Mouse (Mus musculus) neural tube, embryonic 13.5 days (tissue): Measurements from ENCODE around the gene Pdia6. TPM values are rescaled to one million over a fixed set of nuclear protein-coding genes. Genes with fewer than 3 reads are reported as not detected.

Experiments
- ATAC-seq: fragments of 200-750 bp; cut with Nextera tagmentation; 2 replicates; pipeline ENCODE4 v1.8.0; 2017; ENCODE audit warnings: low read depth, mild to moderate bottlenecking, moderate TSS enrichment, moderate library complexity
- H3K27ac ChIP-seq: fragments of 300-500 bp; sonication (generic); replicated peaks from 2 replicates; pipeline ENCODE4 v1.5.1; 2015; ENCODE audit warnings: moderate library complexity, mild to moderate bottlenecking, inconsistent platforms
- H3K27me3 ChIP-seq: fragments of 300-500 bp; sonication (generic); 2 replicates; pipeline ENCODE4 v1.6.1; 2015; ENCODE audit warnings: mild to moderate bottlenecking, inconsistent platforms
- H3K36me3 ChIP-seq: fragments of 300-500 bp; sonication (generic); 2 replicates; pipeline ENCODE4 v1.6.1; 2015; ENCODE audit warnings: mild to moderate bottlenecking, inconsistent platforms
- H3K4me1 ChIP-seq: fragments of 300-500 bp; sonication (generic); replicated peaks from 2 replicates; pipeline ENCODE4 v1.6.1; 2015; ENCODE audit warnings: inconsistent platforms
- H3K4me2 ChIP-seq: fragments of 300-500 bp; sonication (generic); 2 replicates; pipeline ENCODE4 v1.6.1; 2015; ENCODE audit warnings: inconsistent platforms, mild to moderate bottlenecking, moderate library complexity
- H3K4me3 ChIP-seq: fragments of 300-500 bp; sonication (generic); 2 replicates; pipeline ENCODE4 v1.5.1; 2015; ENCODE audit warnings: mild to moderate bottlenecking, inconsistent platforms
- H3K9ac ChIP-seq: fragments of 300-500 bp; sonication (generic); 2 replicates; pipeline ENCODE4 v1.6.1; 2015; ENCODE audit warnings: moderate library complexity, mild to moderate bottlenecking, inconsistent platforms
- H3K9me3 ChIP-seq: fragments of 300-500 bp; sonication (generic); 2 replicates; pipeline ENCODE4 v1.6.1; 2016; ENCODE audit warnings: inconsistent platforms
- WGBS: fragments of 180-500 bp; shearing (Covaris S2); methylation state at CpG from one replicate; pipeline ENCODE4 v1.1.7; 2015; 5-methylcytosine and 5-hydroxymethylcytosine counted together
- polyA plus RNA-seq: library from polyadenylated mRNA; unstranded; fragments of >200 nt; fragmentation: Nextera tagmentation; extraction: Ambion mirVana; gene quantifications from 2 replicates; pipeline ENCODE4 v1.2.1, GENCODE M21; 2015

Gene Pdia6
- polyA plus RNA-seq, 1 experiment from 2014 or later: 328 TPM

- Histone ChIP-seq H3K36me3 (peaks cover 15% of the 10 kb centered on the region; the same call in 1 of the 2 replicates), H3K4me2 (no peak overlapping the region), H3K4me3 (no peak overlapping the region), H3K9me3 (no peaks in the 10 kb centered on the region), H3K27ac (no peak overlapping the region), H3K9ac (no peak overlapping the region), H3K4me1 (peaks cover 34% of the 10 kb centered on the region), H3K27me3 (no peaks in the 10 kb centered on the region)
- no peak for ATAC-seq
- WGBS: 95% methylated on average over 2 of the region's 2 CpGs
Observed at GRCm38 (mm10) chr12:17264826-17265225, 1.5 kb upstream of the Pdia6 start.

- Histone ChIP-seq H3K9ac (peak overlapping the region; percentile 94), H3K9me3 (no peaks in the 10 kb centered on the region), H3K4me1 (peaks cover 35% of the 10 kb centered on the region), H3K4me3 (peak overlapping the region; percentile 97), H3K27ac (peak overlapping the region; percentile 87), H3K27me3 (no peaks in the 10 kb centered on the region), H3K36me3 (peaks cover 32% of the 10 kb centered on the region), H3K4me2 (peak overlapping the region; percentile 78)
- WGBS: 2% methylated on average over 21 of the region's 21 CpGs
- ATAC-seq: peak; percentile 83
Observed at GRCm38 (mm10) chr12:17266673-17266990, 287 bp downstream of the Pdia6 start.

GRCm38 (mm10) chr12:17267316-17267715 lies 971 bp downstream of the Pdia6 start:
- no peaks in the 10 kb centered on the region for H3K9me3 ChIP-seq
- peak overlapping the region; percentile 94 for H3K9ac ChIP-seq
- WGBS: 4% methylated on average over 4 of the region's 4 CpGs
- H3K4me3 ChIP-seq: peak overlapping the region; percentile 97
- peak overlapping the region; percentile 87; the same call in 1 of the 2 replicates for H3K27ac ChIP-seq
- peaks cover 39% of the 10 kb centered on the region for H3K36me3 ChIP-seq
- H3K4me2 ChIP-seq: peak overlapping the region; percentile 78
- peaks cover 42% of the 10 kb centered on the region for H3K4me1 ChIP-seq
- no peaks in the 10 kb centered on the region for H3K27me3 ChIP-seq
- ATAC-seq: no peak

- Histone ChIP-seq H3K9me3 (no peaks in the 10 kb centered on the region), H3K36me3 (peaks cover 76% of the 10 kb centered on the region), H3K9ac (no peak overlapping the region), H3K4me3 (no peak overlapping the region), H3K27ac (no peak overlapping the region), H3K27me3 (no peaks in the 10 kb centered on the region), H3K4me1 (peaks cover 39% of the 10 kb centered on the region), H3K4me2 (no peak overlapping the region)
- WGBS: 81% methylated on average over 1 of the region's 1 CpGs
- ATAC-seq: no peak
Observed at GRCm38 (mm10) chr12:17271272-17271671, 4.9 kb downstream of the Pdia6 start.

- WGBS: 64% methylated on average over 7 of the region's 7 CpGs
- Histone ChIP-seq H3K27me3 (no peaks in the 10 kb centered on the region), H3K4me1 (peaks cover 19% of the 10 kb centered on the region), H3K9me3 (no peaks in the 10 kb centered on the region), H3K36me3 (peaks cover 94% of the 10 kb centered on the region), H3K4me3 (no peak overlapping the region), H3K4me2 (no peak overlapping the region), H3K27ac (no peak overlapping the region), H3K9ac (no peak overlapping the region)
- ATAC-seq: no peak
Observed at GRCm38 (mm10) chr12:17273841-17274240, 7.5 kb downstream of the Pdia6 start.

GRCm38 (mm10) chr12:17288496-17288895 lies 22.2 kb downstream of the Pdia6 start:
- no peak overlapping the region for H3K27ac ChIP-seq
- H3K9me3 ChIP-seq: no peaks in the 10 kb centered on the region
- peaks cover 30% of the 10 kb centered on the region for H3K36me3 ChIP-seq
- H3K27me3 ChIP-seq: no peaks in the 10 kb centered on the region
- H3K4me2 ChIP-seq: no peak overlapping the region
- 78% methylated on average over 4 of the region's 4 CpGs for WGBS
- H3K4me1 ChIP-seq: no peaks in the 10 kb centered on the region
- H3K4me3 ChIP-seq: no peak overlapping the region
- no peak overlapping the region for H3K9ac ChIP-seq
- ATAC-seq: no peak

- no peaks in the 10 kb centered on the region for H3K27me3 ChIP-seq
- ATAC-seq: no peak
- H3K4me3 ChIP-seq: no peak overlapping the region
- no peak overlapping the region for H3K27ac ChIP-seq
- no peak overlapping the region for H3K9ac ChIP-seq
- H3K4me1 ChIP-seq: no peaks in the 10 kb centered on the region
- peaks cover 25% of the 10 kb centered on the region for H3K36me3 ChIP-seq
- WGBS: 79% methylated on average over 2 of the region's 2 CpGs
- no peaks in the 10 kb centered on the region for H3K9me3 ChIP-seq
- no peak overlapping the region for H3K4me2 ChIP-seq
Observed at GRCm38 (mm10) chr12:17289060-17289459, 22.7 kb downstream of the Pdia6 start.

GRCm38 (mm10) chr12:17289913-17290312 lies 23.6 kb downstream of the Pdia6 start:
- H3K4me1 ChIP-seq: no peaks in the 10 kb centered on the region
- H3K4me3 ChIP-seq: no peak overlapping the region
- H3K4me2 ChIP-seq: no peak overlapping the region
- no peaks in the 10 kb centered on the region for H3K9me3 ChIP-seq
- WGBS: 75% methylated on average over 2 of the region's 2 CpGs
- H3K9ac ChIP-seq: no peak overlapping the region
- H3K36me3 ChIP-seq: peaks cover 16% of the 10 kb centered on the region
- no peaks in the 10 kb centered on the region for H3K27me3 ChIP-seq
- H3K27ac ChIP-seq: no peak overlapping the region
- no peak for ATAC-seq

GRCm38 (mm10) chr12:17290569-17290968 lies 24.2 kb downstream of the Pdia6 start:
- Histone ChIP-seq H3K36me3 (peaks cover 10% of the 10 kb centered on the region), H3K27me3 (no peaks in the 10 kb centered on the region), H3K4me2 (no peak overlapping the region), H3K9me3 (no peaks in the 10 kb centered on the region), H3K4me1 (no peaks in the 10 kb centered on the region), H3K27ac (no peak overlapping the region), H3K4me3 (no peak overlapping the region), H3K9ac (no peak overlapping the region)
- 71% methylated on average over 4 of the region's 4 CpGs for WGBS
- no peak for ATAC-seq

- Histone ChIP-seq H3K4me2 (no peak overlapping the region), H3K27ac (no peak overlapping the region), H3K4me1 (no peaks in the 10 kb centered on the region), H3K9ac (no peak overlapping the region), H3K9me3 (no peaks in the 10 kb centered on the region), H3K4me3 (no peak overlapping the region), H3K36me3 (no peaks in the 10 kb centered on the region), H3K27me3 (no peaks in the 10 kb centered on the region)
- no peak for ATAC-seq
- WGBS: 73% methylated on average over 2 of the region's 2 CpGs
Observed at GRCm38 (mm10) chr12:17296899-17297298, 30.6 kb downstream of the Pdia6 start.

- ATAC-seq: no peak
- H3K4me3 ChIP-seq: no peak overlapping the region
- no peaks in the 10 kb centered on the region for H3K27me3 ChIP-seq
- no peak overlapping the region for H3K27ac ChIP-seq
- no peak overlapping the region for H3K4me2 ChIP-seq
- H3K9ac ChIP-seq: no peak overlapping the region
- no peaks in the 10 kb centered on the region for H3K4me1 ChIP-seq
- 87% methylated on average over 1 of the region's 1 CpGs for WGBS
- H3K9me3 ChIP-seq: no peaks in the 10 kb centered on the region
- no peaks in the 10 kb centered on the region for H3K36me3 ChIP-seq
Observed at GRCm38 (mm10) chr12:17299902-17300301, 33.6 kb downstream of the Pdia6 start.

GRCm38 (mm10) chr12:17305445-17305844 lies 39.1 kb downstream of the Pdia6 start:
- Histone ChIP-seq H3K9ac (no peak overlapping the region), H3K36me3 (no peaks in the 10 kb centered on the region), H3K27ac (no peak overlapping the region), H3K4me3 (no peak overlapping the region), H3K4me1 (no peaks in the 10 kb centered on the region), H3K27me3 (no peaks in the 10 kb centered on the region), H3K9me3 (no peaks in the 10 kb centered on the region), H3K4me2 (no peak overlapping the region)
- 92% methylated on average over 7 of the region's 7 CpGs for WGBS
- ATAC-seq: no peak

GRCm38 (mm10) chr12:17308246-17308645 lies 41.9 kb downstream of the Pdia6 start:
- H3K4me3 ChIP-seq: no peak overlapping the region
- no peaks in the 10 kb centered on the region for H3K36me3 ChIP-seq
- H3K9me3 ChIP-seq: no peaks in the 10 kb centered on the region
- H3K27me3 ChIP-seq: no peaks in the 10 kb centered on the region
- H3K27ac ChIP-seq: no peak overlapping the region
- no peak overlapping the region for H3K4me2 ChIP-seq
- WGBS: 43% methylated on average over 4 of the region's 4 CpGs
- H3K4me1 ChIP-seq: no peaks in the 10 kb centered on the region
- ATAC-seq: no peak
- no peak overlapping the region for H3K9ac ChIP-seq
